ENCODE assay signal across 11 mouse cellular contexts in the genomic region with DNA sequence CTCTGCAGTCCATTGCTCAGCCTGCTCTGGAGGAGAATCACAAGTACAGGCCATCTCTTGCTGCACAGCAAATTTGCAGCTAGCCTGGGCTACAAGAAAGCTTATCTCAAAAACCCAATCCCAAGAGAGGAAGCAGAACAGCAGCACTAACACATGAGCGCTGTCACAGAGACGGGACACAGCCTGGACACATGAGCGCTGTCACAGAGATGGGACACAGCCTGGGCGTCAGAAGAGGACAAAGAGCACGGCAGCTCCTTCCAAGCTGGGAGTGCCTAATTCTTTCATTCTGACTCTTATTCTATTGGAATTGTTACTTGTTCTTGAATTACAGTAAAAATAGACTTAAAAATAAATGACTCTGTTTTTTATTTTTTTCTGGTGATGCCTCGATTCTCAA.
"Had no signal": no experiment of that assay in that cellular context is flagged by ENCODE, and none has a peak within 500 bp of the region (broad histone marks: within the 10 kb centered on the region; RNA-seq: fewer than 3 reads in every experiment).

No protein-coding gene starts in this region.

- H3K27ac ChIP-seq: left cerebral cortex, adult 2 months; liver, embryonic 13.5 days had no signal

- DNase-seq: layer of hippocampus, postnatal 36 days; liver, embryonic 13.5 days; lung, adult 2 months; lung, postnatal 14 days; lung, postnatal 4 days; midbrain, embryonic 14.5 days; thymus, adult 18-20 months; thymus, postnatal 36 days had no signal

- H3K4me3 ChIP-seq: left cerebral cortex, adult 2 months; liver, embryonic 13.5 days had no signal

- ATAC-seq: intestine, embryonic 16.5 days had no signal

- H3K9ac ChIP-seq: liver, embryonic 13.5 days had no signal

- H3K27me3 ChIP-seq: liver, embryonic 13.5 days had no signal

- H3K9me3 ChIP-seq: liver, embryonic 13.5 days had no signal

- H3K4me2 ChIP-seq: liver, embryonic 13.5 days; midbrain, embryonic 11.5 days had no signal
